Mouse (Mus musculus) right cerebral cortex, postnatal 10 days (tissue): ENCODE results near the gene Gm12166.
A peak's percentile ranks its signal among the peaks of the same experiment; 100 is the strongest.
"Not testable (repeated sequence)": the region's sequence is repeated elsewhere in the genome, so short reads cannot be mapped to it uniquely, and the experiment has no call there.

Source experiments
- DNase-seq, 2 experiments: peaks; one replicate each; pipeline ENCODE4 v3.0.0; 2021; ENCODE audit warnings: low spot score in 2 of 2

Gene Gm12166

GRCm38 (mm10) chr11:46055896-46056769 lies 4.0 kb upstream of the Gm12166 start, which contains the start of gene Adam19:
Adam19 (plus strand) TSS chr11:46055992.
- peak; percentile 85 to 86 for DNase-seq

- DNase-seq: no peak
These were observed 3.1 kb upstream of the Gm12166 start for GRCm38 (mm10) chr11:46054911-46055895.

GRCm38 (mm10) chr11:46054311-46054710 lies 2.2 kb upstream of the Gm12166 start:
- DNase-seq: no peak

GRCm38 (mm10) chr11:46053457-46053856 lies 1.3 kb upstream of the Gm12166 start:
- not testable (repeated sequence) for DNase-seq

- no peak for DNase-seq
These were observed 4.9 kb downstream of the Gm12166 start for GRCm38 (mm10) chr11:46047264-46047663.

GRCm38 (mm10) chr11:46044781-46045180 lies 7.3 kb downstream of the Gm12166 start:
- no peak for DNase-seq

GRCm38 (mm10) chr11:46041607-46042267 lies 10.4 kb downstream of the Gm12166 start:
- no peak for DNase-seq

- no peak for DNase-seq
These were observed 11.1 kb downstream of the Gm12166 start for GRCm38 (mm10) chr11:46040841-46041556.

- DNase-seq: peak in 1 of 2 experiments; percentile 39
These were observed 12.8 kb downstream of the Gm12166 start for GRCm38 (mm10) chr11:46039335-46039734.

GRCm38 (mm10) chr11:46038901-46039300 lies 13.2 kb downstream of the Gm12166 start:
- DNase-seq: no peak

GRCm38 (mm10) chr11:46036374-46036773 lies 15.7 kb downstream of the Gm12166 start:
- no peak for DNase-seq

GRCm38 (mm10) chr11:46032956-46033355 lies 19.2 kb downstream of the Gm12166 start:
- DNase-seq: no peak

- DNase-seq: no peak
These were observed 20.7 kb downstream of the Gm12166 start for GRCm38 (mm10) chr11:46031470-46031869.

- DNase-seq: no peak
These were observed 22.1 kb downstream of the Gm12166 start for GRCm38 (mm10) chr11:46030026-46030425.

- no peak for DNase-seq
These were observed 22.6 kb downstream of the Gm12166 start for GRCm38 (mm10) chr11:46029485-46029884.

- DNase-seq: no peak
These were observed 23.9 kb downstream of the Gm12166 start for GRCm38 (mm10) chr11:46027952-46028814.

GRCm38 (mm10) chr11:46025962-46026392 lies 26.1 kb downstream of the Gm12166 start:
- DNase-seq: no peak

- no peak for DNase-seq
These were observed 29.1 kb downstream of the Gm12166 start for GRCm38 (mm10) chr11:46022983-46023382.

GRCm38 (mm10) chr11:46021850-46022249 lies 30.3 kb downstream of the Gm12166 start:
- DNase-seq: no peak

GRCm38 (mm10) chr11:46020246-46020645 lies 31.9 kb downstream of the Gm12166 start:
- DNase-seq: no peak
